Mouse (Mus musculus) C2C12 (cell line): Measurements from ENCODE around the gene Slc26a9. TPM values are rescaled to one million over a fixed set of nuclear protein-coding genes. Genes with fewer than 3 reads are reported as not detected.

ENCODE experiments used
- H3K27me3 ChIP-seq: one replicate; pipeline ENCODE4 v1.6.1; 2011; ENCODE audit not compliant: control insufficient read depth, insufficient read depth, insufficient read length
- H3K36me3 ChIP-seq: one replicate; pipeline ENCODE4 v1.6.1; 2011; ENCODE audit not compliant: control insufficient read depth, insufficient read depth
- H3K4me3 ChIP-seq: one replicate; pipeline ENCODE4 v1.5.1; 2011; ENCODE audit warnings: mild to moderate bottlenecking, control low read depth; ENCODE audit not compliant: poor library complexity, insufficient read depth, severe bottlenecking
- H3K79me2 ChIP-seq: one replicate; pipeline ENCODE4 v1.6.1; 2011; ENCODE audit not compliant: control insufficient read depth, insufficient read depth
- H3K79me3 ChIP-seq: one replicate; pipeline ENCODE4 v1.6.1; 2011; ENCODE audit warnings: low read depth, control low read depth
- H3ac ChIP-seq: one replicate; pipeline ENCODE3; 2011; ENCODE audit warnings: low read depth; ENCODE audit not compliant: control insufficient read depth, insufficient read length
- CEBPB ChIP-seq: IDR thresholded peaks from one replicate; pipeline ENCODE4 v1.6.1; 2011; ENCODE audit warnings: low read depth, mild to moderate bottlenecking, control low read depth, moderate library complexity
- CTCF ChIP-seq: IDR thresholded peaks from one replicate; pipeline ENCODE4 v1.5.1; 2011; ENCODE audit not compliant: control insufficient read depth, insufficient read depth, insufficient read length
- FOSL1 ChIP-seq: IDR thresholded peaks from one replicate; pipeline ENCODE4 v1.8.0; 2011; ENCODE audit warnings: mild to moderate bottlenecking, low read length; ENCODE audit not compliant: poor library complexity, insufficient read depth, severe bottlenecking
- MAX ChIP-seq: IDR thresholded peaks from one replicate; pipeline ENCODE4 v1.6.1; 2011; ENCODE audit warnings: mild to moderate bottlenecking, control low read depth
- MYOD1 ChIP-seq: IDR thresholded peaks from one replicate; pipeline ENCODE4 v1.6.1; 2011; ENCODE audit warnings: low read depth; ENCODE audit not compliant: control insufficient read depth, insufficient read length
- MYOG ChIP-seq: IDR thresholded peaks from one replicate; pipeline ENCODE4 v1.6.1; 2011; ENCODE audit not compliant: control insufficient read depth, insufficient read length; ENCODE audit errors: extremely low read depth
- USF1 ChIP-seq: IDR thresholded peaks from one replicate; pipeline ENCODE4 v1.6.1; 2011; ENCODE audit warnings: low read depth, mild to moderate bottlenecking, control low read depth, moderate library complexity
- polyA plus RNA-seq: library from polyadenylated mRNA; unstranded; fragments of >200 nt; fragmentation: generic; extraction: Trizol; gene quantifications from one replicate; pipeline ENCODE4 v1.2.1, GENCODE M21; 2012; ENCODE audit warnings: missing spikeins

The Slc26a9 gene
- polyA plus RNA-seq, 1 experiment, result not detected

GRCm38 (mm10) chr1:131751181-131751890 is 7.5 kb downstream of the Slc26a9 start:
- Histone ChIP-seq H3K27me3 (no peaks in the 10 kb centered on the region), H3K79me2 (no peaks in the 10 kb centered on the region), H3K4me3 (no peak overlapping the region), H3K36me3 (no peaks in the 10 kb centered on the region), H3K79me3 (no peaks in the 10 kb centered on the region), H3ac (no peak overlapping the region)
- peak; percentile 99 for TF ChIP-seq MYOD1
- no peak for TF ChIP-seq FOSL1
- TF ChIP-seq MAX, result no peak
- TF ChIP-seq CEBPB, result peak; percentile 31

- no peaks in the 10 kb centered on the region for H3K36me3 ChIP-seq
- H3K27me3 ChIP-seq, result no peaks in the 10 kb centered on the region
- no peaks in the 10 kb centered on the region for H3K79me2 ChIP-seq
- no peaks in the 10 kb centered on the region for H3K79me3 ChIP-seq
- H3K4me3 ChIP-seq, result no peak overlapping the region
- no peak overlapping the region for H3ac ChIP-seq
- peak; percentile 74 for TF ChIP-seq CEBPB
- TF ChIP-seq MYOG, result no peak
Measured at GRCm38 (mm10) chr1:131751891-131752311, 8.1 kb downstream of the Slc26a9 start.

- H3K79me2 ChIP-seq, result no peaks in the 10 kb centered on the region
- H3K79me3 ChIP-seq, result no peaks in the 10 kb centered on the region
- H3K4me3 ChIP-seq, result no peak overlapping the region
- no peak overlapping the region for H3ac ChIP-seq
- no peaks in the 10 kb centered on the region for H3K27me3 ChIP-seq
- no peaks in the 10 kb centered on the region for H3K36me3 ChIP-seq
- TF ChIP-seq CTCF, result no peak
- TF ChIP-seq USF1, result no peak
- TF ChIP-seq MAX, result no peak
- TF ChIP-seq FOSL1, result no peak
- no peak for TF ChIP-seq MYOG
- no peak for TF ChIP-seq MYOD1
- no peak for TF ChIP-seq CEBPB
Measured at GRCm38 (mm10) chr1:131754212-131754829, 10.5 kb downstream of the Slc26a9 start.

- H3K27me3 ChIP-seq, result no peaks in the 10 kb centered on the region
- H3ac ChIP-seq, result no peak overlapping the region
- no peak overlapping the region for H3K4me3 ChIP-seq
- H3K36me3 ChIP-seq, result no peaks in the 10 kb centered on the region
- no peaks in the 10 kb centered on the region for H3K79me3 ChIP-seq
- no peaks in the 10 kb centered on the region for H3K79me2 ChIP-seq
- no peak for TF ChIP-seq CEBPB
- no peak for TF ChIP-seq USF1
- no peak for TF ChIP-seq CTCF
- no peak for TF ChIP-seq MAX
- TF ChIP-seq MYOG, result no peak
- no peak for TF ChIP-seq FOSL1
- no peak for TF ChIP-seq MYOD1
Measured at GRCm38 (mm10) chr1:131754916-131755315, 11.1 kb downstream of the Slc26a9 start.

GRCm38 (mm10) chr1:131757211-131757610 is 13.4 kb downstream of the Slc26a9 start:
- Histone ChIP-seq H3K79me3 (no peaks in the 10 kb centered on the region), H3ac (no peak overlapping the region), H3K79me2 (no peaks in the 10 kb centered on the region), H3K27me3 (no peaks in the 10 kb centered on the region), H3K36me3 (no peaks in the 10 kb centered on the region), H3K4me3 (no peak overlapping the region)
- no peak for TF ChIP-seq MAX
- no peak for TF ChIP-seq FOSL1
- TF ChIP-seq MYOG, result no peak
- no peak for TF ChIP-seq CTCF
- no peak for TF ChIP-seq USF1
- TF ChIP-seq MYOD1, result no peak
- TF ChIP-seq CEBPB, result no peak

GRCm38 (mm10) chr1:131758796-131759195 is 15.0 kb downstream of the Slc26a9 start:
- no peaks in the 10 kb centered on the region for H3K79me2 ChIP-seq
- no peak overlapping the region for H3ac ChIP-seq
- no peaks in the 10 kb centered on the region for H3K27me3 ChIP-seq
- no peaks in the 10 kb centered on the region for H3K36me3 ChIP-seq
- TF ChIP-seq FOSL1 (no peak), CTCF (no peak), USF1 (no peak), MYOG (no peak), MYOD1 (no peak), CEBPB (no peak), MAX (no peak)
- H3K4me3 ChIP-seq, result no peak overlapping the region
- no peaks in the 10 kb centered on the region for H3K79me3 ChIP-seq
